Mouse (Mus musculus): Measurements from ENCODE around the gene Nsun5. TPM values are rescaled to one million over a fixed set of nuclear protein-coding genes. Genes with fewer than 3 reads are reported as not detected.

Nsun5 gene
- 29.4 and 38.3 TPM in 2 replicates for polyA plus RNA-seq (2012; rRNA removed)

DNA sequence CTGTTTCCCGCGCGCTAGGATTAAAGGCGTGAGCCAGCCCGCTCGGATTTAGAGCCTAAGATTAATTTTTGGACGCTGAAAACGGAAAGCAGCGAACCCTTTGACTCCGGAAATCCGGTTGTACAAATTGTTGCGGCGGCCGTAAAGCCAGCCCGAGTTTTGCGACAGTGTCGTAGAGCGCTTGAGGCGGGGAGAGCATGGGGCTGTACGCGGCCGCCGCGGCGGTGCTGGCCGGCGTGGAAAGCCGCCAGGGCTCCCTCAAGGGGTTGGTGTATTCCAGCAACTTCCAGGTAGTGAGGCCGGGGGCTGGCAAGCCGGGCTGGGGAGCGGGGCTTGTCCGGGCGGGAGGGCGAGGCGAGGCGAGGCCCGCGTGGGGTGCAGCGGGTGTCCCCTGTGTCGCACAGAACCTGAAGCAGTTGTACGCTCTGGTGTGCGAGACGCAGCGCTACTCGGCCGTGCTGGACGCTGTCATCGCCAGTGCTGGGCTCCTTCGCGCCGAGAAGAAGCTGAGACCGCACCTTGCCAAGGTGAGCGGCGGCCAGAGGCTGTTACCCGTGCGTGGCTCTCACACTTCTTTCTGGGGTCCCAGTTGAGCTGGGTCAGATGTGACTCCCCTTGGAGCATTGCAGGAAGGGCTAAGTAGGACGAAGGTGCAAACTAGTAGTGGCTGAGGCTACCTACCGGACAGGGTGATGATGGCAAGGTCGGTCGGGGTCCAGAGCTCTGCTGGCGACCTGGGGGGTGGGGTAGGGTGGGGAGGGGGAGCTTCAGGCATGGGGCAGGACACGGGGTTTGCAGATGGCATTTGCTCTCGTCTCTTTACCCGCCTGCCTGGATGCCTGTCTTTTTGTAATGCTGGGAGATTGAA is at the start of gene Nsun5:
Gene Nsun5, plus strand, starts transcription at position 167 of the 868 bp plus-strand sequence.

GRCm38 (mm10) chr5:135349862-135350261 is 19.9 kb upstream of the Nsun5 start, which contains the start of gene Fkbp6:
Gene Fkbp6 (minus strand): TSS chr5:135350044.

DNA sequence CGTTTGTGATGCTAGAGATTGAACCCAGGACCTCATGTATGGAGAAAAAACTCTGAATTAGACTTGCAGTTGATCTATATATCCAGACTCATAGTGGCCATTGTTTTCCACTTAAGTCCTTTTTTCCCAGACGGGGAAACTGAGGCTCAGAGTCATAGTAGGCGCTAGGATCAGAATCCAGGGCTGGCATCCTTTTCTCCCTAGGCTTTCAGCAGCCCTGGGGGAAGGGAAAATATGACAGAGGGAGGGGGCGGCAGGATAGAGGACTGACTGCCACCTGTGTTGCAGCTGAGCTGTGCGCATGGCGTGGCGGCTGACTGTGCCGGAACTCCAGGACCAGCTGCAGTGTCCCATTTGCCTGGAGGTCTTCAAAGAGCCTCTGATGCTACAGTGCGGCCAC is 16.8 kb upstream of the Nsun5 start, which contains the start of gene Trim50:
Gene Trim50, plus strand, starts transcription at position 301 of the 400 bp plus-strand sequence.

DNA sequence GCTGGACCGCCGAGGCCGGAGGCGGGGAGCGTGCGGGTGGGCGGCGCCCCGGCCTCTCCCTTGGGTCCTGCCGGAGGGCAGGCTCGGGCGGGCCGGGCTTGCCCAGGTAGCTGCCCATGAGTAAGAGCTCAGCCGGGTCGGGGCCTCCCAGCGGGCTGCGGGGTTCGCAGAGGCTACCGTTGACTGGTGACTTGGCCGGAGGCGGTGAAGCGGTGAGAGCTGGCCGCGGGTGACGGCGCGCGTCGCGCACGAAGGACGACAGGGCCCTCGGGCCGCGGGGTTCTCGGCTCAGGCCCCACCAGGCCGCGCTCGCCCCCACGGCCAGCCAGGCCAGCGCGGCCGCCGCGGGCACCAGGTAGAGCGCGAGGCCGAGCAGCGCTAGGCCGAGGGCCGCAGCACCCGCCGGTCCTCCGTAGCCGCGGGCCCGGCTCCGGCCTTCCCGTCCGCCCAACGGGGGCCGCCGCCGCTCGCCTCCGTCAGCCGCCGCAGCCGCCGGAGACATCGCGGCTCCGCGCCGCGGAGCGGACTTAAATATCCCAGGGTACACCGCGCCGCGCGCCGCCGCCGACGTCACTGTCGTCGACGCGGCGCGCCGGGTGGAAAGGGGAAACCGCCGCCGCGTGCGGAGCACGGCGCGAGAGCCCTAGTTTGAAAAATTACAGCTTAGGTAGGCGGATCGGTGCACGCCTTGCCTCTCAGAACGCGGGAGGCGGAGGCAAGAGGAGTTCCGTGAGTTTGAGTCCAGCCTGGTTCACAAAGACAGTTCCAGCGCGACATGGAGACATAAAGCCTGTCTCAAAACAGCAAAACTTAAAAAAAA is 24.5 kb downstream of the Nsun5 start, which contains the start of gene Pom121:
Gene Pom121, minus strand, starts transcription at position 543 of the 820 bp plus-strand sequence.

Other genes with a start within 250 kb of the Nsun5 start
- 18.3 and 18.7 TPM in 2 replicates for gene Tbl2, start 220.3 kb upstream of the Nsun5 start, polyA plus RNA-seq (2012; rRNA removed)
- 19.9 and 22.0 TPM in 2 replicates for gene Bcl7b, start 201.7 kb upstream of the Nsun5 start, polyA plus RNA-seq (2012; rRNA removed)
- gene Baz1b, start 182.7 kb upstream of the Nsun5 start, polyA plus RNA-seq (2012; rRNA removed): 107 and 146 TPM in 2 replicates
- gene Fzd9, start 118.7 kb upstream of the Nsun5 start, polyA plus RNA-seq (2012; rRNA removed): 9.1 and 9.6 TPM in 2 replicates
- gene Fkbp6, start 19.9 kb upstream of the Nsun5 start, polyA plus RNA-seq (2012; rRNA removed): 0.08 and 0.31 TPM in 2 replicates
- not detected in 2 replicates for gene Trim50, start 16.7 kb upstream of the Nsun5 start, polyA plus RNA-seq (2012; rRNA removed)
- 28.3 and 43.1 TPM in 2 replicates for gene Pom121, start 24.6 kb downstream of the Nsun5 start, polyA plus RNA-seq (2012; rRNA removed)
- gene Hip1, start 175.2 kb downstream of the Nsun5 start, polyA plus RNA-seq (2012; rRNA removed): 37.4 and 50.7 TPM in 2 replicates
- gene Ccl26, start 193.6 kb downstream of the Nsun5 start, polyA plus RNA-seq (2012; rRNA removed): not detected in 2 replicates
- gene Ccl24, start 203.1 kb downstream of the Nsun5 start, polyA plus RNA-seq (2012; rRNA removed): 1.1 and 1.9 TPM in 2 replicates